Mouse (Mus musculus) myocyte (in vitro differentiated cells): ENCODE results near the gene Mlst8.

Experiments
- CEBPB ChIP-seq: IDR thresholded peaks from 2 replicates; pipeline ENCODE4 v1.6.1; 2011; ENCODE audit warnings: mild to moderate bottlenecking, moderate library complexity; ENCODE audit not compliant: poor library complexity, insufficient read depth, severe bottlenecking
- E2F4 ChIP-seq: IDR thresholded peaks from one replicate; pipeline ENCODE4 v1.6.1; 2011; ENCODE audit warnings: mild to moderate bottlenecking, control low read depth, moderate library complexity; ENCODE audit not compliant: insufficient read depth
- MAX ChIP-seq: IDR thresholded peaks from one replicate; pipeline ENCODE4 v1.6.1; 2011; ENCODE audit warnings: low read depth, mild to moderate bottlenecking, control low read depth
- MYOG ChIP-seq, 3 experiments: IDR thresholded peaks; one replicate each; pipeline ENCODE4 v1.6.1; 2011; ENCODE audit warnings: control low read depth in 2 of 3, low read depth in 2 of 3, mild to moderate bottlenecking in 2 of 3; ENCODE audit not compliant: insufficient read length in 2 of 3, control insufficient read depth in 1 of 3, insufficient read depth in 1 of 3
- POLR2A ChIP-seq: IDR thresholded peaks from one replicate; pipeline ENCODE4 v1.6.1; 2011; ENCODE audit warnings: low read depth, mild to moderate bottlenecking, control low read depth, moderate library complexity; ENCODE audit not compliant: insufficient read length
- REST ChIP-seq: IDR thresholded peaks from one replicate; pipeline ENCODE4 v1.6.1; 2011; ENCODE audit warnings: mild to moderate bottlenecking, control low read depth, moderate library complexity; ENCODE audit not compliant: insufficient read depth, insufficient read length
- TCF12 ChIP-seq: IDR thresholded peaks from one replicate; pipeline ENCODE4 v1.6.1; 2011; ENCODE audit warnings: mild to moderate bottlenecking, control low read depth; ENCODE audit not compliant: poor library complexity, insufficient read depth, severe bottlenecking
- TCF3 ChIP-seq: IDR thresholded peaks from one replicate; pipeline ENCODE4 v1.6.1; 2011; ENCODE audit warnings: low read depth, control low read depth; ENCODE audit not compliant: insufficient read length
- USF1 ChIP-seq: IDR thresholded peaks from one replicate; pipeline ENCODE4 v1.6.1; 2011; ENCODE audit warnings: low read depth, mild to moderate bottlenecking, control low read depth, moderate library complexity

DNA sequence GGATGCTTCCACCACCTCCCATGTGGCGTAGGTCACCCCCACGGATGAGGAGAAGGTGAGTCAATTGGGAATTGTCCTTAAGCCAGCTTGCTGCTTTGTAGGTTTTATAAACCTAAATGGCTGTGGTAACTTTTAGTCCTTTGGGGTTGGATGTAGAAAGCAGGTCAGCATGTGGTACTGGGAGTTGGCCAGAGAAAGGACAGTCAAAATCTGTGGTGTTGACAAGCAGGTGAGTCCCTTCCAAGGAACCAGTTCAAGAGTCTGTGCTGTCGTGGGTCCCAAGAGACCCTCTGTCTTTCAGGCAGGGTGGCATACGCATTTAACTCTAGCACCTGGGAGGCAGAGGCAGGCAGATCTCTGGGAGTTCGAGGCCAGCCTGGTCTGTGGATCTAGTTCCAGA, 54.4 kb downstream of the Mlst8 start:
- TF ChIP-seq CEBPB (no peak), MAX (no peak), POLR2A (no peak), MYOG (IDR thresholded peaks at IDR 0.05; ENCODE audit: control insufficient read depth in 1 of 3, insufficient read depth in 1 of 3, insufficient read length in 2 of 3, low read depth in 2 of 3) (no peak), TCF3 (no peak), USF1 (no peak), REST (no peak), E2F4 (no peak), TCF12 (no peak)
